Mouse (Mus musculus) small intestine, adult 2 months (tissue): ENCODE results near the gene Wdr60. TPM values are rescaled to one million over a fixed set of nuclear protein-coding genes. Genes with fewer than 3 reads are reported as not detected.
A peak's percentile ranks its signal among the peaks of the same experiment; 100 is the strongest.
"Not testable (repeated sequence)": the region's sequence is repeated elsewhere in the genome, so short reads cannot be mapped to it uniquely, and the experiment has no call there.

ENCODE experiments used
- H3K27ac ChIP-seq: fragments of 200-500 bp; 2 replicates; pipeline ENCODE4 v1.5.1; 2012; ENCODE audit warnings: low read depth, low read length, control low read depth, inconsistent platforms; ENCODE audit not compliant: insufficient read depth
- H3K27me3 ChIP-seq: fragments of 200-500 bp; 2 replicates; pipeline ENCODE4 v1.6.1; 2012; ENCODE audit warnings: mild to moderate bottlenecking, moderate library complexity, low read length, inconsistent platforms; ENCODE audit not compliant: control insufficient read depth, insufficient read depth
- H3K36me3 ChIP-seq: fragments of 200-500 bp; 2 replicates; pipeline ENCODE4 v1.6.1; 2012; ENCODE audit warnings: mild to moderate bottlenecking, low read length, control low read depth, inconsistent platforms; ENCODE audit not compliant: control insufficient read depth, insufficient read depth
- H3K4me1 ChIP-seq: fragments of 200-500 bp; 2 replicates; pipeline ENCODE4 v1.6.1; 2012; ENCODE audit warnings: low read length, inconsistent platforms, mixed read lengths; ENCODE audit not compliant: control insufficient read depth, insufficient read depth, insufficient read length
- H3K4me3 ChIP-seq: fragments of 200-500 bp; 2 replicates; pipeline ENCODE4 v1.5.1; 2012; ENCODE audit warnings: low read depth, mild to moderate bottlenecking, control low read depth, inconsistent platforms, low read length, moderate library complexity
- CTCF ChIP-seq: fragments of 200-500 bp; IDR thresholded peaks from 2 replicates; pipeline ENCODE4 v1.5.1; 2012; ENCODE audit warnings: low read depth, mild to moderate bottlenecking, control low read depth, inconsistent platforms, low read length, moderate library complexity, mixed read lengths; ENCODE audit not compliant: insufficient replicate concordance, insufficient read length; ENCODE audit errors: extremely low read depth
- POLR2A ChIP-seq: fragments of 200-500 bp; IDR thresholded peaks from 2 replicates; pipeline ENCODE4 v1.6.1; 2012; ENCODE audit warnings: low read depth, mild to moderate bottlenecking, control low read depth, inconsistent platforms, low read length, moderate library complexity
- WGBS: fragments of 180-500 bp; shearing (Covaris S2); methylation state at CpG from one replicate; pipeline ENCODE4 v1.1.7; 2018; 5-methylcytosine and 5-hydroxymethylcytosine counted together
- polyA plus RNA-seq: library from polyadenylated mRNA; depleted of rRNA; stranded (reverse); fragments of >200 nt; gene quantifications from 2 replicates; pipeline ENCODE4 v1.2.3, GENCODE M21; 2012

The Wdr60 gene
- polyA plus RNA-seq, 1 experiment = 0.95 TPM

- TF ChIP-seq CTCF = no peak
- no peak for TF ChIP-seq POLR2A
- WGBS = 81% methylated on average over 2 of the region's 2 CpGs
These were observed 14.1 kb upstream of the Wdr60 start for GRCm38 (mm10) chr12:116276961-116277360.

GRCm38 (mm10) chr12:116275631-116276030, 12.8 kb upstream of the Wdr60 start:
- no peak overlapping the region for H3K4me3 ChIP-seq
- H3K27ac ChIP-seq = no peak overlapping the region
- H3K4me1 ChIP-seq = no peaks in the 10 kb centered on the region
- no peaks in the 10 kb centered on the region for H3K36me3 ChIP-seq
- no peak for TF ChIP-seq CTCF
- TF ChIP-seq POLR2A = no peak
- H3K27me3 ChIP-seq = no peaks in the 10 kb centered on the region
- 48% methylated on average over 4 of the region's 4 CpGs for WGBS

More at GRCm38 (mm10) chr12:116276961-116277360, 14.1 kb upstream of the Wdr60 start:
- H3K27me3 ChIP-seq = no peaks in the 10 kb centered on the region
- H3K36me3 ChIP-seq = no peaks in the 10 kb centered on the region
- H3K4me3 ChIP-seq = no peak overlapping the region
- no peaks in the 10 kb centered on the region for H3K4me1 ChIP-seq
- H3K27ac ChIP-seq = no peak overlapping the region

GRCm38 (mm10) chr12:116275086-116275485, 12.3 kb upstream of the Wdr60 start, which contains the start of gene Gm11027:
TSS of gene Gm11027 (plus strand) at chr12:116275386.
- H3K27ac ChIP-seq, H3K36me3 ChIP-seq, H3K4me1 ChIP-seq, H3K27me3 ChIP-seq, H3K4me3 ChIP-seq: not testable (repeated sequence)
- 94% methylated on average over 2 of the region's 2 CpGs for WGBS

DNA sequence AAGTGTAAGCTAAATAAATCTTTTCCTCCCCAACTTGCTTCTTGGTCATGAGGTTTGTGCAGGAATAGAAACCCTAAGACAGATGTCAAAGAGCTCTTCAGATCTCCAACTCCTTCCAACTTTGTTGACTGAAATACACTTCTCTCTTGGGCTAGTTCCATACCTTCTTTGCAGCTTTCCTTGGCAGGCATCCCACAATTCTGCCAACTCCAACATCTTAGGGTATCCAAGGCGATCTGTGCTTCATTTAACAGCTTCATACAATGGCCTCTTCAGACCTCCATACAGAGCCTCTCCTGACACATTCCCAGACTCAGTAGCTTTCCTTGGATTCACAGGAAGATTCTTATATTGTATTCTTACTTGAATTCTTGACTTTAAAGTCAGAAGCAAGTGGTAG, 10.9 kb upstream of the Wdr60 start:
- H3K36me3 ChIP-seq = no peaks in the 10 kb centered on the region
- WGBS = 69% methylated on average over 1 of the region's 1 CpGs
- peaks cover 2% of the 10 kb centered on the region; the same call in 1 of the 2 replicates for H3K4me1 ChIP-seq
- TF ChIP-seq CTCF = no peak
- TF ChIP-seq POLR2A = no peak
- H3K4me3 ChIP-seq = no peak overlapping the region
- H3K27ac ChIP-seq = no peak overlapping the region
- no peaks in the 10 kb centered on the region for H3K27me3 ChIP-seq

- 95% methylated on average over 2 of the region's 2 CpGs for WGBS
- Histone ChIP-seq H3K27me3 (no peaks in the 10 kb centered on the region), H3K4me1 (peaks cover 2% of the 10 kb centered on the region; the same call in 1 of the 2 replicates), H3K36me3 (no peaks in the 10 kb centered on the region), H3K27ac (no peak overlapping the region), H3K4me3 (no peak overlapping the region)
- TF ChIP-seq CTCF (no peak), POLR2A (no peak)
These were observed 8.2 kb upstream of the Wdr60 start for GRCm38 (mm10) chr12:116271071-116271470.

DNA sequence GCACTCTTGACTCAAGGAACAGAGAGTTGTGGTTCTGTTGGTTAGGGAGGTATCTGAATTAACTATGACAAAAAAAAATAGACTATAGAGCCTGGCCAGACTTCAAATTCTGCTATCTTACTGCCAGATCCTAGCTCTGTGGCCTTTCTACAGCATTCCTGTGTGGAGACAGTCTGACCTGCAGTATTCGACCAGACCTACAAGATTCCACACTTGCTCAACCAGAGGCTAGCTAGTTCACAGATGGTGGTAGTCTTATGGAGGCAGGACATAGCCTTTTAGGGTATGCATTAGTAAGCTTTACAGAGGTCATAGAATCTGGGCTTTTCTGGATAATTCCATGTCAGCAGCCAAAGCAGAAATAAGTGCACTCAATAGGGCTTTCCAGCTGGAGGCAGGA, 7.7 kb upstream of the Wdr60 start:
- H3K4me3 ChIP-seq = no peak overlapping the region
- H3K36me3 ChIP-seq = no peaks in the 10 kb centered on the region
- TF ChIP-seq CTCF (no peak), POLR2A (no peak)
- H3K4me1 ChIP-seq = peaks cover 2% of the 10 kb centered on the region; the same call in 1 of the 2 replicates
- no peak overlapping the region for H3K27ac ChIP-seq
- WGBS = 87% methylated on average over 1 of the region's 1 CpGs
- H3K27me3 ChIP-seq = no peaks in the 10 kb centered on the region

- no peaks in the 10 kb centered on the region for H3K36me3 ChIP-seq
- peaks cover 2% of the 10 kb centered on the region; the same call in 1 of the 2 replicates for H3K4me1 ChIP-seq
- 0 out of 2 replicates have a peak overlapping the region, but pooled peaks have one; percentile 18 for H3K27ac ChIP-seq
- no peak overlapping the region for H3K4me3 ChIP-seq
- 18% methylated on average over 5 of the region's 5 CpGs for WGBS
- H3K27me3 ChIP-seq = no peaks in the 10 kb centered on the region
- TF ChIP-seq POLR2A = no peak
- no peak for TF ChIP-seq CTCF
These were observed 6.6 kb upstream of the Wdr60 start for GRCm38 (mm10) chr12:116269450-116269849.

DNA sequence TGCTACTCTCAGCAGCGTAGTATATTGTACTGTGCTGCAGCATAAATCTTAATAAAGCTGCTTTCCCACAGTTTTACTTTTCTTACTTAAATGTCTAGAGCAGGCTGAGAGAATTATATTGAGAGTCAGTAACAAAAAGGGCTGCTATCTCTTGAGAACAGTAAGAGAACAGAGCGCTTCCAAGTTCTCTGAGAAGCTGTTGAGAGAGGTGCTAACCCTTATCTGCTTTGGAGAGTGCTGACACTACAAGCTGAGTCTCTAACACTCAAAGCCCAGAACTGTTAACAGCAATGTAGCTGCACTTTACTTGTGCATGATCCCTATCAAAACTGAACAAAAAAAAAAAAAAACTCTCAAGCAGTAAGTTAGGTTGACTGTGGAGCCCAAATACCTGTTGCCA, 2.5 kb upstream of the Wdr60 start:
- Histone ChIP-seq H3K36me3 (no peaks in the 10 kb centered on the region), H3K27ac (no peak overlapping the region), H3K4me1 (peaks cover 7% of the 10 kb centered on the region), H3K4me3 (no peak overlapping the region), H3K27me3 (no peaks in the 10 kb centered on the region)
- WGBS = 87% methylated on average over 2 of the region's 2 CpGs
- no peak for TF ChIP-seq POLR2A
- no peak for TF ChIP-seq CTCF
